9 mouse cellular contexts compared by ENCODE assay signal in the genomic region with DNA sequence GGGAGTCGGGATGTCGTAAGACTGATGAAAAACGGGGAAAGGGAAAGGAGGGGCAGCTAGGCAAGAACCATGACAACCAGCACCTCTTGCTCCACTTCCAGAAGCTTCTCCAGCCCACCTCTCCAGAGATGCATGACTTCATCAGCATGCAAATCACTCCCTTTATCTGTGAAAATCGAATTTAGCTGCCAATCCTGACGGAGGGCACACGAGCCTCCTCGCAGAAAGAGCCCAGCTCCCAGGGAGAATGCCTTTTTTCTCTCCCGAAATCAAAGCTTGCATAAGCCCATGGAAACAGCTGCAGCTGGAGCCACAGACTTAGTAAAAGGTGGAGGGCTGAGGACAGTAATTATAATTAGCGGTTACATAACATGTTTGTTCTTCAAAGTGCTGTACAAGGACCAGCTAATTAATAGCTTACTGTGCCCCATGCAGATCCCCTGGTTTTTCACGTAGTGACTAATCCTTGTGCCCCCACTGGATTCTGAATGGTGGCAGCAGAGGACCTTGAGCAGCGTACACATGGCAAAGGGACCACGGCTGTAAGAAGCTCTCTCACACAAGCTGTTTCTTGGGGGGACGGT. TPM values are rescaled to one million over a fixed set of nuclear protein-coding genes. Genes with fewer than 3 reads are reported as not detected.
DNase-seq lines count a peak whose midpoint lies in the region; ATAC-seq lines count a peak whose summit lies in the region.
"Had no signal": no experiment of that assay in that cellular context is flagged by ENCODE, and none has a peak within 500 bp of the region (broad histone marks: within the 10 kb centered on the region; RNA-seq: fewer than 3 reads in every experiment).

No protein-coding gene starts in this region.

- no peak overlapping the region for H3K27ac ChIP-seq in embryonic facial prominence, embryonic 13.5 days
- H3K27ac ChIP-seq in kidney, embryonic 14.5 days (ENCODE audit: low read depth, low read length) = peak overlapping the region; percentile 89
- H3K27ac ChIP-seq in liver, embryonic 15.5 days (replicated peaks) = 0 out of 2 replicates have a peak overlapping the region, but pooled peaks have one; percentile 29

- H3K4me2 ChIP-seq in embryonic facial prominence, embryonic 13.5 days = peak overlapping the region; percentile 52
- peak overlapping the region; percentile 31; the same call in 1 of the 2 replicates for H3K4me2 ChIP-seq in kidney, embryonic 14.5 days (replicated peaks; ENCODE audit: low read depth, low read length)
- no peak overlapping the region for H3K4me2 ChIP-seq in liver, embryonic 15.5 days

- H3K4me3 ChIP-seq in embryonic facial prominence, embryonic 13.5 days = peak overlapping the region; percentile 20
- no peak overlapping the region for H3K4me3 ChIP-seq in kidney, embryonic 14.5 days (ENCODE audit: low read length)
- H3K4me3 ChIP-seq in liver, embryonic 15.5 days (replicated peaks) = no peak overlapping the region

- H3K4me1 ChIP-seq in embryonic facial prominence, embryonic 13.5 days = peaks cover 18% of the 10 kb centered on the region
- H3K4me1 ChIP-seq in kidney, embryonic 14.5 days (ENCODE audit: control insufficient read depth, insufficient read depth, low read length) = peaks cover 29% of the 10 kb centered on the region; the same call in 1 of the 2 replicates
- peaks cover 10% of the 10 kb centered on the region; the same call in 1 of the 2 replicates for H3K4me1 ChIP-seq in liver, embryonic 15.5 days (replicated peaks)

- H3K36me3 ChIP-seq in embryonic facial prominence, embryonic 13.5 days = no peaks in the 10 kb centered on the region
- H3K36me3 ChIP-seq in kidney, embryonic 14.5 days (ENCODE audit: control insufficient read depth, insufficient read depth, low read length) = no peaks in the 10 kb centered on the region; the same call in 1 of the 2 replicates
- 0 out of 2 replicates have a peak, but pooled peaks cover 15% of the 10 kb centered on the region for H3K36me3 ChIP-seq in liver, embryonic 15.5 days (replicated peaks)

- H3K27me3 ChIP-seq in embryonic facial prominence, embryonic 13.5 days = no peaks in the 10 kb centered on the region; the same call in 1 of the 2 replicates
- no peaks in the 10 kb centered on the region for H3K27me3 ChIP-seq in kidney, embryonic 14.5 days (ENCODE audit: control insufficient read depth, insufficient read depth, low read length)
- no peaks in the 10 kb centered on the region for H3K27me3 ChIP-seq in liver, embryonic 15.5 days
- H3K27me3 ChIP-seq: CH12.LX had no signal

- H3K9me3 ChIP-seq in embryonic facial prominence, embryonic 13.5 days = 0 out of 2 replicates have a peak, but pooled peaks cover 2% of the 10 kb centered on the region
- H3K9me3 ChIP-seq in kidney, embryonic 14.5 days (ENCODE audit: control insufficient read depth, low read length) = no peaks in the 10 kb centered on the region
- no peaks in the 10 kb centered on the region for H3K9me3 ChIP-seq in liver, embryonic 15.5 days (replicated peaks)

- DNase-seq in frontal cortex, postnatal 25 days (ENCODE audit: low spot score in 2 of 2) = no peak
- DNase-seq in ovary, postnatal 10 days (ENCODE audit: low spot score) = no peak
- no peak for DNase-seq in urinary bladder, postnatal 14 days (ENCODE audit: low spot score)

- ATAC-seq in frontal cortex, adult (ENCODE audit: low TSS enrichment) = peak; percentile 58
- no peak for ATAC-seq in embryonic facial prominence, embryonic 13.5 days (ENCODE audit: insufficient number of reproducible peaks, insufficient read depth, low FRiP score, low TSS enrichment, low read depth)
- ATAC-seq in kidney, embryonic 14.5 days (ENCODE audit: low FRiP score, low TSS enrichment) = peak; percentile 26; the same call in 1 of the 2 replicates
- ATAC-seq in liver, embryonic 15.5 days (ENCODE audit: insufficient read depth) = no peak
- no peak for ATAC-seq in megakaryocyte progenitor cell, adult 5-6 weeks (replicated peaks; ENCODE audit: poor library complexity)

- WGBS in embryonic facial prominence, embryonic 13.5 days = 29% methylated on average over 13 of the region's 13 CpGs
- WGBS in kidney, embryonic 14.5 days = 33% methylated on average over 13 of the region's 13 CpGs
- WGBS in liver, embryonic 15.5 days (ENCODE audit: insufficient replicate concordance) = 68% methylated on average over 13 of the region's 13 CpGs

- peak overlapping the region; percentile 21; the same call in 1 of the 2 replicates for H3K9ac ChIP-seq in embryonic facial prominence, embryonic 13.5 days
- no peak overlapping the region for H3K9ac ChIP-seq in kidney, embryonic 14.5 days (ENCODE audit: low read depth, low read length)
- H3K9ac ChIP-seq in liver, embryonic 15.5 days = no peak overlapping the region

RNA-seq across cellular contexts. Expression of a gene that starts 49.9 kb away (rescaled TPM):
- polyA plus RNA-seq in embryonic facial prominence, embryonic 13.5 days (2015; fragmentation: Nextera tagmentation; extraction: Ambion mirVana) = 2.5 and 3.3 TPM in 2 replicates
- 5.5 and 8.3 TPM in 2 replicates for polyA plus RNA-seq in kidney, embryonic 14.5 days (2014; fragmentation: Nextera tagmentation; extraction: Ambion mirVana)
- 9.6 and 10.0 TPM in 2 replicates for polyA plus RNA-seq in liver, embryonic 15.5 days (2015; fragmentation: Nextera tagmentation; extraction: Ambion mirVana)
- 46.3 and 54.3 TPM in 2 replicates for total RNA-seq in megakaryocyte progenitor cell, adult 5-6 weeks (2015)
- total RNA-seq in megakaryocyte progenitor cell, adult 5-6 weeks (2017) = 92.2 and 105 TPM in 2 replicates

Comparison
In these comparisons a context has a peak if more than half of its experiments do, and no peak if none do; other contexts are left out.
1. ATAC-seq: peak in frontal cortex, adult (single experiment) and kidney, embryonic 14.5 days (single experiment); none in embryonic facial prominence, embryonic 13.5 days (single experiment), liver, embryonic 15.5 days (single experiment) and megakaryocyte progenitor cell, adult 5-6 weeks (single experiment).